Mouse (Mus musculus) cerebellum, adult 2 months (tissue): ENCODE results near the gene Lbhd2.

Experiments
- CTCF ChIP-seq: fragments of 200-500 bp; IDR thresholded peaks from 2 replicates; pipeline ENCODE4 v1.5.1; 2011; ENCODE audit warnings: low read depth, mild to moderate bottlenecking, control low read depth, low read length, moderate library complexity, borderline replicate concordance; ENCODE audit not compliant: insufficient read depth
- POLR2A ChIP-seq: fragments of 200-500 bp; IDR thresholded peaks from 2 replicates; pipeline ENCODE4 v1.6.1; 2011; ENCODE audit warnings: low read length, control low read depth, borderline replicate concordance; ENCODE audit not compliant: insufficient read depth

GRCm38 (mm10) chr12:111420946-111421709 is 14.5 kb downstream of the Lbhd2 start:
- TF ChIP-seq CTCF: no peak
- no peak for TF ChIP-seq POLR2A
